In genomic region chr15:85746671-85747070, GRCm38 (mm10) we compare ENCODE assay signal across 21 mouse cellular contexts. TPM values are rescaled to one million over a fixed set of nuclear protein-coding genes. Genes with fewer than 3 reads are reported as not detected.
DNase-seq lines count a peak whose midpoint lies in the region; ATAC-seq lines count a peak whose summit lies in the region.
"Had no signal": no experiment of that assay in that cellular context is flagged by ENCODE, and none has a peak within 500 bp of the region (broad histone marks: within the 10 kb centered on the region; RNA-seq: fewer than 3 reads in every experiment).

No protein-coding gene starts in this region.

- peak overlapping the region; percentile 37 for H3K4me3 ChIP-seq in brown adipose tissue, adult 24 weeks (ENCODE audit: insufficient read depth, low read depth, low read length)
- no peak overlapping the region for H3K4me3 ChIP-seq in intestine, embryonic 15.5 days (replicated peaks)
- H3K4me3 ChIP-seq: embryonic facial prominence, embryonic 10.5 days; erythroblast, embryonic 14.5 days; forebrain, embryonic 10.5 days; hindbrain, embryonic 12.5 days had no signal

- WGBS in intestine, embryonic 15.5 days = 65% methylated on average over 13 of the region's 13 CpGs

- no peak overlapping the region for H3K9ac ChIP-seq in intestine, embryonic 15.5 days
- H3K9ac ChIP-seq: hindbrain, embryonic 12.5 days had no signal

- DNase-seq in kidney, postnatal 25 days = peak; percentile 28 to 54
- DNase-seq in kidney, postnatal 14 days = no peak
- DNase-seq in retina, postnatal 7 days (ENCODE audit: low read depth, low spot score) = peak; percentile 38
- DNase-seq in left cerebral cortex, postnatal 4 days = no peak
- no peak for DNase-seq in left cerebral cortex, postnatal 25 days (ENCODE audit: low spot score in 2 of 2)
- DNase-seq: adrenal gland, adult 2 months; adrenal gland, postnatal 25 days; cerebellum, adult 2 months; cerebellum, postnatal 10 days; gastrocnemius, postnatal 25 days; heart, postnatal 10 days; heart, postnatal 4 days had no signal

- peak overlapping the region; percentile 82 for H3K27ac ChIP-seq in brown adipose tissue, adult 24 weeks (replicated peaks; ENCODE audit: low read depth, low read length)
- H3K27ac ChIP-seq in intestine, embryonic 15.5 days = no peak overlapping the region
- H3K27ac ChIP-seq: embryonic facial prominence, embryonic 10.5 days; forebrain, embryonic 10.5 days; hindbrain, embryonic 12.5 days had no signal

- H3K4me2 ChIP-seq in intestine, embryonic 15.5 days (replicated peaks) = peak overlapping the region; percentile 30; the same call in 1 of the 2 replicates
- H3K4me2 ChIP-seq: hindbrain, embryonic 12.5 days had no signal

- no peaks in the 10 kb centered on the region for H3K4me1 ChIP-seq in brown adipose tissue, adult 24 weeks (ENCODE audit: control insufficient read depth, insufficient read depth, insufficient read length, low read length)
- 0 out of 2 replicates have a peak, but pooled peaks cover 5% of the 10 kb centered on the region for H3K4me1 ChIP-seq in intestine, embryonic 15.5 days (replicated peaks)
- H3K4me1 ChIP-seq: embryonic facial prominence, embryonic 10.5 days; forebrain, embryonic 10.5 days; hindbrain, embryonic 12.5 days had no signal

- H3K9me3 ChIP-seq in intestine, embryonic 15.5 days = no peaks in the 10 kb centered on the region
- H3K9me3 ChIP-seq: embryonic facial prominence, embryonic 10.5 days; forebrain, embryonic 10.5 days; hindbrain, embryonic 12.5 days had no signal

- H3K27me3 ChIP-seq in intestine, embryonic 15.5 days (replicated peaks) = no peaks in the 10 kb centered on the region

- no peaks in the 10 kb centered on the region for H3K36me3 ChIP-seq in intestine, embryonic 15.5 days
- H3K36me3 ChIP-seq: embryonic facial prominence, embryonic 10.5 days; forebrain, embryonic 10.5 days; hindbrain, embryonic 12.5 days had no signal

- intact Hi-C loops in left cerebral cortex, postnatal 4 days (cut with DNase I) = no loop called here
- intact Hi-C loops in left cerebral cortex, postnatal 25 days (cut with DNase I) = no loop called here

- no peak for ATAC-seq in intestine, embryonic 15.5 days
- ATAC-seq: forebrain, embryonic 16.5 days; hindbrain, embryonic 16.5 days had no signal

RNA-seq across cellular contexts. Expression of gene Ppara, which starts 11.9 kb away (rescaled TPM):
- polyA plus RNA-seq in brown adipose tissue, adult 24 weeks (2012; ENCODE audit: insufficient read depth, insufficient read length, missing spikeins) = 53.5 and 108 TPM in 2 replicates
- 18.2 and 19.5 TPM in 2 replicates for polyA plus RNA-seq in intestine, embryonic 15.5 days (2015; fragmentation: Nextera tagmentation; extraction: Ambion mirVana)
- total RNA-seq in left cerebral cortex, postnatal 4 days (2021) = 1 to 10 TPM; 1.0 to 1.8 TPM
- 1 to 10 TPM; 3.3 to 4.2 TPM for total RNA-seq in left cerebral cortex, postnatal 25 days (2021)
- total RNA-seq: granulocyte monocyte progenitor cell, adult 5-6 weeks had no signal
- polyA plus RNA-seq: erythroblast, embryonic 14.5 days had no signal

Comparison
In these comparisons a context has a peak if more than half of its experiments do, and no peak if none do; other contexts are left out.
1. DNase-seq: peak in kidney, postnatal 25 days (2 of 2) and retina, postnatal 7 days (single experiment); none in kidney, postnatal 14 days (single experiment), left cerebral cortex, postnatal 4 days (single experiment) and left cerebral cortex, postnatal 25 days (0 of 2).